Mouse (Mus musculus): ENCODE results near the gene Med28. TPM values are rescaled to one million over a fixed set of nuclear protein-coding genes. Genes with fewer than 3 reads are reported as not detected.

Gene Med28
- polyA plus RNA-seq (2012) = 4.4 and 4.9 TPM in 2 replicates

DNA sequence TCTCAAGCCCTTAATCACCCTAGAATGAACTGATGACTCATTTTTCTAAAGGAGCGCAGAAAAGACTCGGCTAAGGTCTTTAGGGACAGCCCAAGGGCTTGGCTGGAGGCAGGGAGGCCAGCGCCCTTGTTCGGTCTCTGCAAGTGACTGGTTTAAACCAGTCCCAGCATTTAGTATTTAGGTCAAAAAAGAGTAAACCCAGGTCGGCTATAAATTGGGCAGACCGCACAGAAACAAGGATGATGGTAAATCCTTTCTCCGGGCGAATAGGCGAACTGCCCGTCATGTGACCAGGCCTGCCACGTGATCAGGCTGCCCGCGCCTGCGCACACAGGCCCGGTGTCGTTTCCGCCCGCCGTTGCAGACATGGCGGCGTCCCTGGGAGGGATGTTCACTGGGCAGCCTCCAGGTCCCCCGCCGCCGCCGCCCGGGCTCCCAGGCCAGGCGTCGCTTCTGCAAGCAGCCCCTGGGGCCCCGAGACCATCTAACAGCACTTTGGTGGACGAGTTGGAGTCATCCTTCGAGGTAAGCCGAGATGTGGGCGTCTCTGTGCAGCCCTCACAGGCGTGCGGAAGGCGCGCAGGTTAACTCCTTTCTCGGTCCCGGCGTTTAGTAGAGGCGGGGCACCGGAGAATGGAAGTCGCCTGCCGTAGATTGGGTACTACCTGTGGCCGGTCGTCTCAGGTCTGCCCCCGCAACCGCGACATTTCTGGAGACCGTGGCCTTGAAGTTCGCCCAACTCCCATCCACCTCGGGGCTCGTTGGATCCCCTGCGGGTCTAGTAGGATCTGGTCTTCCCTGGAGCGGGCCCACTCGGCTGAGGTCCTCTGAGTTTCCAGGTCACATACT is at the start of gene Med28:
Gene Med28, plus strand, starts transcription at position 270 of the 849 bp plus-strand sequence.
- TF ChIP-seq TAL1 (IDR thresholded peaks at IDR 0.05; ENCODE audit: low read length) (no peak), GATA1 (IDR thresholded peaks at IDR 0.05; ENCODE audit: low read length) (no peak)
- H3K4me1 ChIP-seq (ENCODE audit: control insufficient read depth) = peaks cover 26% of the 10 kb centered on the region

DNA sequence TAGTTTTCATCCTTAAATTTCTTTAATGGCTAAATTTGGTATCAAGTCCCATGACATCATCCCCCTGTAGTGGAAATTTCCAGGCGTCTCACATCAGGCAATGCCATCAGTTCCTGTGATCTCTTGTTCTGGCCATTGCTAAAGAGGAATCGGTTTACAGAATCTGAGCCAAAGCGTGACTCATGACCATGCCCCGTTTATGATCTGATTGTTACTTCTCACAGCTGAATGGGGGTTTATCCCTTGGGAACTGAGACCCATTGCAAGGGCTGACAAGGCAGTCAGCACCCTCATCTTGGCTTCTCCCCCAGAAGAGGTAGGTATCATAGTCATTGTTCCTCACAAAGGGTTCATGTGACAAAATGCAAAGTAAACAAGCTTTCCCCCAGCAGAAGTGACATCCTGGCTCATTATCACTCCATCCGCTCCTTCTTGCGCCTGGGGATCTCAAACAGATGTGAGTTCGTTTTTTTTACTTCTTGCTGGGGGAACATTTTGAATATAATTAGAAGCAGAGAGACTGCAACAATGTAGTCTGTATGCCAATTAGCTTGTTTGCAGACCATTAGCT is 47.1 kb upstream of the Med28 start:
- Histone ChIP-seq H3K36me3 (ENCODE audit: control insufficient read depth) (no peaks in the 10 kb centered on the region), H3K4me3 (replicated peaks) (no peak overlapping the region), H3K9me3 (ENCODE audit: control insufficient read depth, low read length) (no peaks in the 10 kb centered on the region), H3K27me3 (ENCODE audit: control insufficient read depth) (peaks cover 6% of the 10 kb centered on the region), H3K4me1 (ENCODE audit: control insufficient read depth) (no peaks in the 10 kb centered on the region)
- TF ChIP-seq GATA1 (IDR thresholded peaks at IDR 0.05; ENCODE audit: low read length) (no peak), TAL1 (IDR thresholded peaks at IDR 0.05; ENCODE audit: low read length) (no peak)

More for the DNA sequence above, at the start of gene Med28:
- Histone ChIP-seq H3K4me3 (replicated peaks) (peak within 1 kb of the TSS; percentile 88), H3K36me3 (ENCODE audit: control insufficient read depth) (peaks cover 29% of the 10 kb centered on the region), H3K9me3 (ENCODE audit: control insufficient read depth, low read length) (no peaks in the 10 kb centered on the region), H3K27me3 (ENCODE audit: control insufficient read depth) (no peaks in the 10 kb centered on the region)

DNA sequence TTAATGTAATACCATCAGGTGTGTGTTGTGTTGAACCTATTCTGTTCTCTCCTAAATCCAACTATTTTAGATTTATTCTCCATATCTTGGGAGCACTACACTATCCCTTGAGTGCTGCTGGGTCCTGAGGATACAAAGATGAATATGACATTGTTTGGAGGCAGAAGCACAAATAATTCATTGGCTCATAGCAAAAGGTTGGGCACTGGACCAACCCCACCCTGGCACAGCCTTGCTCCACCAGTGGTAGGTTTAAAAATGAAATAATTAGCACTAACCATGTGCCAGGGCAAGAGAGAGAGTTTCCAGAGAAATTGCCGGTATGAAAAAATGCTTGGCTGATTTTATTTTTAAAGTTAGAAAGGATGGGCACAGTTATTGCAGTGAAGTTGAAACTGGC is 46.5 kb upstream of the Med28 start:
- H3K27me3 ChIP-seq (ENCODE audit: control insufficient read depth) = peaks cover 6% of the 10 kb centered on the region
- H3K4me1 ChIP-seq (ENCODE audit: control insufficient read depth) = no peaks in the 10 kb centered on the region
- H3K36me3 ChIP-seq (ENCODE audit: control insufficient read depth) = no peaks in the 10 kb centered on the region
- no peak overlapping the region for H3K4me3 ChIP-seq (replicated peaks)
- no peak for TF ChIP-seq TAL1 (IDR thresholded peaks at IDR 0.05; ENCODE audit: low read length)
- no peak for TF ChIP-seq GATA1 (IDR thresholded peaks at IDR 0.05; ENCODE audit: low read length)
- H3K9me3 ChIP-seq (ENCODE audit: control insufficient read depth, low read length) = no peaks in the 10 kb centered on the region

DNA sequence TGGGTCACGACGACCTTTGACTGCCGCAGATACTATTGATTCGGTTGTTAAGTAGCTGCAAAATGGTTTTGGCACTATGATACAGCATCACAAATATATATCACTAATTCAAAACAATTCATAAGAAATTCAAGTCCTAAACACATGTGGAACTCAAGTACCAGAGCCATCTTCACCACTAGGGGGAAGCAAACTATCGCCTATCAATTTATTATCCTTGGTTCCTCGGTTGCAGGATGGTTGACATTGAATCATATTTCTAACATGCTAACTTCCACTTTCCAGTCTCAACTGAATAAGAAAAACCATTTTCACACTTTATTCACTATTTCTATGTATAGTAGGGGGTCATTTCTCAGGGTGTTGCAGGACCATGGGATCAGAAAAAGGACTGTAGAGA is 45.8 kb upstream of the Med28 start:
- no peaks in the 10 kb centered on the region for H3K4me1 ChIP-seq (ENCODE audit: control insufficient read depth)
- no peaks in the 10 kb centered on the region for H3K36me3 ChIP-seq (ENCODE audit: control insufficient read depth)
- peaks cover 6% of the 10 kb centered on the region for H3K27me3 ChIP-seq (ENCODE audit: control insufficient read depth)
- TF ChIP-seq TAL1 (IDR thresholded peaks at IDR 0.05; ENCODE audit: low read length) = no peak
- TF ChIP-seq GATA1 (IDR thresholded peaks at IDR 0.05; ENCODE audit: low read length) = no peak
- no peak overlapping the region for H3K4me3 ChIP-seq (replicated peaks)
- no peaks in the 10 kb centered on the region for H3K9me3 ChIP-seq (ENCODE audit: control insufficient read depth, low read length)

DNA sequence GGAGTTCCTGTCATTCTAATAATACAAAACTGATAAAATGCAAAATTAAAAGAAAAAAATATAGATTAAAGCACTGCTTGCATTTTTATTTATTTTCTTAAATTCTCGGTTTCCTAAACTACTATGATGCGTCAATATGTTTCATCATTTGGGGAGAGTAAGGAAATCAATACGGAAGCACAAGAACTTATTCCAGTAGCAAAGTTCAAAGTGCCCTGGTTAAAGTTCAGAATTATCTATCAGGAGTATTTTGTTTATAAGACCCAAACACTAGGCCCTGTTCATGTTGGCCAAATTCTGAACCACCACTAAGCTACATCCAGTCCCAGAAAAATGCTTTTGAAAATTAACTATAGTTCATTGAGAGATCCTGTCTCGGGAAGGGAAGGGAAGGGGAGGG is 45.3 kb upstream of the Med28 start:
- peaks cover 6% of the 10 kb centered on the region for H3K27me3 ChIP-seq (ENCODE audit: control insufficient read depth)
- H3K9me3 ChIP-seq (ENCODE audit: control insufficient read depth, low read length) = no peaks in the 10 kb centered on the region
- H3K36me3 ChIP-seq (ENCODE audit: control insufficient read depth) = no peaks in the 10 kb centered on the region
- no peaks in the 10 kb centered on the region for H3K4me1 ChIP-seq (ENCODE audit: control insufficient read depth)
- no peak overlapping the region for H3K4me3 ChIP-seq (replicated peaks)
- TF ChIP-seq TAL1 (IDR thresholded peaks at IDR 0.05; ENCODE audit: low read length) = no peak
- no peak for TF ChIP-seq GATA1 (IDR thresholded peaks at IDR 0.05; ENCODE audit: low read length)

DNA sequence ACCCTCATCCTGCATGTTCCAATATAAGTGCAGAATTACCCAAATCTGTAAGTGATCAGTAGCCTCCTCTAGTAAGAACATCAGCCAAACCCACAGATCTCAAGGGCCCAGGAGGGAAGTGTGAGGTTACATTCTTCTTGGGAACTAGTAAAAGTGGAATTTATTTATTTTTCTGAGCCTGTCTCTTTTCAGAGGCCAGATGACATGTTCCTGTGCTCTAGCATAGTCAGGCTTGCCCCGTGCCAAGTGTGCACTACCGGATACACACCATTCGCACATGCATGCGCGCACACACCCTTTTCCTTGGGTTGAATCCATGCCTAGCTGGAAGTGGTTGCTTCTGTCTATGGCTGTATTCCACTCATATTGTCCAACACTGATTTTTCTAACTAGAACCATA is 44.3 kb upstream of the Med28 start:
- peaks cover 6% of the 10 kb centered on the region for H3K27me3 ChIP-seq (ENCODE audit: control insufficient read depth)
- H3K9me3 ChIP-seq (ENCODE audit: control insufficient read depth, low read length) = no peaks in the 10 kb centered on the region
- H3K36me3 ChIP-seq (ENCODE audit: control insufficient read depth) = no peaks in the 10 kb centered on the region
- H3K4me3 ChIP-seq (replicated peaks) = no peak overlapping the region
- H3K4me1 ChIP-seq (ENCODE audit: control insufficient read depth) = no peaks in the 10 kb centered on the region
- TF ChIP-seq TAL1 (IDR thresholded peaks at IDR 0.05; ENCODE audit: low read length) = no peak
- TF ChIP-seq GATA1 (IDR thresholded peaks at IDR 0.05; ENCODE audit: low read length) = no peak

DNA sequence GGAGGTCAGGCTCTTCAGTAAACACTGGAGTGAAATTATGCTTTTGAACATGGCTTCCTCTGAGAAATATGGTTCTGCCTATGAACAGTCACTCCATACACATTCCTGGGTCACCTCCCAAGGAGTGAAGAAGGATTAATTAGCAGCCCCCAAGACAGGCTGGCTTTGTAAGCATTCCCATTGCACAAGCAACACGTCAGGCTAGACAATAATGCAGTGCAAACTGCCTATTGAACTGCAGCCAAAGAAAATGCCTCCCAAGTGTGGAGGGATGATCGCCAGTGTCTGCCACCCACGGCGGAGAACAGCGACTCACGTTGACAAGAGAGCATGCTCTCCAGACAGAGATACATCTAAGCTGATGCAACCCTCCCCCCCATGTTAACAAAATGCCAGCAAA is 43.7 kb upstream of the Med28 start:
- H3K4me1 ChIP-seq (ENCODE audit: control insufficient read depth) = no peaks in the 10 kb centered on the region
- no peaks in the 10 kb centered on the region for H3K36me3 ChIP-seq (ENCODE audit: control insufficient read depth)
- H3K27me3 ChIP-seq (ENCODE audit: control insufficient read depth) = peaks cover 6% of the 10 kb centered on the region
- H3K9me3 ChIP-seq (ENCODE audit: control insufficient read depth, low read length) = no peaks in the 10 kb centered on the region
- TF ChIP-seq TAL1 (IDR thresholded peaks at IDR 0.05; ENCODE audit: low read length) (no peak), GATA1 (IDR thresholded peaks at IDR 0.05; ENCODE audit: low read length) (no peak)
- H3K4me3 ChIP-seq (replicated peaks) = no peak overlapping the region

DNA sequence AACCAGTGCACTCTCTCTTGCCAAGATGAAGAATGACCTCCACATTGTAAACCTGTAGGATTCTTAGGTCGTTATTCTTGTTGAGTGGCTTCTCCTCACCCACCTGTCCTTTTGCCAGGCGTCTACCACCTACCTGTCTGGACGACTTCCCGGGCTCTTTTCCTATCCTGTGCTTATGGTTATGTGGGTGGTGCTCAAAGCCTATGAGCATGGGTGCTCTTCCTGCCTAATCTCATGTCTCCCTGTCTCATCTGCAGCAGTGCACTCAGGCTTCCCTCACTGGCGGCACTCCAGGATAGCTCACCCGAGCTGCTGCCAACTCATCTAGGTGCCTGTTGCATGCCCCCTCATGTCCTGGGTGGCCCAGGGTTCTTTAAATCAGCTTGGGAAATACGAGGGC is 42.4 kb upstream of the Med28 start:
- Histone ChIP-seq H3K9me3 (ENCODE audit: control insufficient read depth, low read length) (no peaks in the 10 kb centered on the region), H3K4me1 (ENCODE audit: control insufficient read depth) (no peaks in the 10 kb centered on the region), H3K4me3 (replicated peaks) (no peak overlapping the region), H3K27me3 (ENCODE audit: control insufficient read depth) (peaks cover 3% of the 10 kb centered on the region; the same call in 1 of the 2 replicates), H3K36me3 (ENCODE audit: control insufficient read depth) (no peaks in the 10 kb centered on the region)
- TF ChIP-seq GATA1 (IDR thresholded peaks at IDR 0.05; ENCODE audit: low read length) = no peak
- no peak for TF ChIP-seq TAL1 (IDR thresholded peaks at IDR 0.05; ENCODE audit: low read length)

DNA sequence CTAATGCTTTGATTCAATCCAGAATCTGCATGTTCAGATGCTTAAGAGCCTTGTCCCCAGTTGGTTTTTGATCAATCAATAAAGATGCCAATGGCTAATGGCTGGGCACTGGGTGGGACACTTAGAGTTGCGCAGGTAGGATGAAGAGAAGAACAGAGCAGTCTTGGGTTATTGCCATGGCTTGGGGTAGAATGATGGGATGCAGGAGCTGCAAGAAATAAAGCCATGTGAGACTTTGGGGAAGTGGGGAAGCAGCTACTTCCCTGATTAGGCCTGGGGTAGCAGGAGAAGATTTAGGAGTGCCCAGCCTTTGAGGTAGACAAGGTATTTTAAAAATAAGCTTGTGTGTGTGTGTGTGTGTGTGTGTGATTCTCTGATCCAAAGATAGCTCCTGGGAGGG is 40.0 kb upstream of the Med28 start:
- Histone ChIP-seq H3K27me3 (ENCODE audit: control insufficient read depth) (no peaks in the 10 kb centered on the region), H3K4me1 (ENCODE audit: control insufficient read depth) (no peaks in the 10 kb centered on the region), H3K9me3 (ENCODE audit: control insufficient read depth, low read length) (no peaks in the 10 kb centered on the region), H3K36me3 (ENCODE audit: control insufficient read depth) (no peaks in the 10 kb centered on the region), H3K4me3 (replicated peaks) (no peak overlapping the region)
- TF ChIP-seq TAL1 (IDR thresholded peaks at IDR 0.05; ENCODE audit: low read length) (no peak), GATA1 (IDR thresholded peaks at IDR 0.05; ENCODE audit: low read length) (no peak)

Data from erythroblast, embryonic 14.5 days (primary cell).